Mouse (Mus musculus): ENCODE measurements around the gene Tfap4.

The Tfap4 gene

GRCm38 (mm10) chr16:4520673-4521072 lies 39.0 kb downstream of the Tfap4 start:
- DNase-seq (ENCODE audit: low spot score), result no peak

GRCm38 (mm10) chr16:4519825-4520224 lies 39.8 kb downstream of the Tfap4 start:
- no peak for DNase-seq (ENCODE audit: low spot score)

- no peak for DNase-seq (ENCODE audit: low spot score)
These were observed 40.5 kb downstream of the Tfap4 start for GRCm38 (mm10) chr16:4519157-4519556.

- no peak for DNase-seq (ENCODE audit: low spot score)
These were observed 41.7 kb downstream of the Tfap4 start for GRCm38 (mm10) chr16:4517906-4518305.

- DNase-seq (ENCODE audit: low spot score), result no peak
These were observed 45.3 kb downstream of the Tfap4 start for GRCm38 (mm10) chr16:4514383-4514782.

GRCm38 (mm10) chr16:4512661-4513438 lies 46.8 kb downstream of the Tfap4 start:
- no peak for DNase-seq (ENCODE audit: low spot score)

- no peak for DNase-seq (ENCODE audit: low spot score)
These were observed 48.3 kb downstream of the Tfap4 start for GRCm38 (mm10) chr16:4511371-4511770.

- DNase-seq (ENCODE audit: low spot score), result no peak
These were observed 53.5 kb downstream of the Tfap4 start for GRCm38 (mm10) chr16:4506181-4506580.

GRCm38 (mm10) chr16:4503495-4503894 lies 56.2 kb downstream of the Tfap4 start:
- DNase-seq (ENCODE audit: low spot score), result no peak

GRCm38 (mm10) chr16:4502568-4502967 lies 57.1 kb downstream of the Tfap4 start:
- no peak for DNase-seq (ENCODE audit: low spot score)

- no peak for DNase-seq (ENCODE audit: low spot score)
These were observed 58.0 kb downstream of the Tfap4 start for GRCm38 (mm10) chr16:4501703-4502102.

- DNase-seq (ENCODE audit: low spot score), result peak; percentile 10
These were observed 58.9 kb downstream of the Tfap4 start for GRCm38 (mm10) chr16:4500598-4501385.

GRCm38 (mm10) chr16:4497762-4498607 lies 61.7 kb downstream of the Tfap4 start:
- DNase-seq (ENCODE audit: low spot score), result no peak

- no peak for DNase-seq (ENCODE audit: low spot score)
These were observed 63.2 kb downstream of the Tfap4 start for GRCm38 (mm10) chr16:4496470-4496869.

GRCm38 (mm10) chr16:4495861-4496260 lies 63.8 kb downstream of the Tfap4 start:
- DNase-seq (ENCODE audit: low spot score), result no peak

All from spleen, adult 12 weeks (tissue).